Mouse (Mus musculus): ENCODE data around the gene Espnl.

The Espnl gene

GRCm38 (mm10) chr1:91321760-91322438 lies at the start of gene Espnl:
Espnl (plus strand) TSS chr1:91322075.
- DNase-seq (ENCODE audit: low spot score) = no peak

- DNase-seq (ENCODE audit: low spot score) = no peak
Observed at GRCm38 (mm10) chr1:91272260-91272659, 49.6 kb upstream of the Espnl start.

GRCm38 (mm10) chr1:91276581-91276980 lies 45.3 kb upstream of the Espnl start:
- no peak for DNase-seq (ENCODE audit: low spot score)

GRCm38 (mm10) chr1:91277480-91277879 lies 44.4 kb upstream of the Espnl start:
- no peak for DNase-seq (ENCODE audit: low spot score)

DNA sequence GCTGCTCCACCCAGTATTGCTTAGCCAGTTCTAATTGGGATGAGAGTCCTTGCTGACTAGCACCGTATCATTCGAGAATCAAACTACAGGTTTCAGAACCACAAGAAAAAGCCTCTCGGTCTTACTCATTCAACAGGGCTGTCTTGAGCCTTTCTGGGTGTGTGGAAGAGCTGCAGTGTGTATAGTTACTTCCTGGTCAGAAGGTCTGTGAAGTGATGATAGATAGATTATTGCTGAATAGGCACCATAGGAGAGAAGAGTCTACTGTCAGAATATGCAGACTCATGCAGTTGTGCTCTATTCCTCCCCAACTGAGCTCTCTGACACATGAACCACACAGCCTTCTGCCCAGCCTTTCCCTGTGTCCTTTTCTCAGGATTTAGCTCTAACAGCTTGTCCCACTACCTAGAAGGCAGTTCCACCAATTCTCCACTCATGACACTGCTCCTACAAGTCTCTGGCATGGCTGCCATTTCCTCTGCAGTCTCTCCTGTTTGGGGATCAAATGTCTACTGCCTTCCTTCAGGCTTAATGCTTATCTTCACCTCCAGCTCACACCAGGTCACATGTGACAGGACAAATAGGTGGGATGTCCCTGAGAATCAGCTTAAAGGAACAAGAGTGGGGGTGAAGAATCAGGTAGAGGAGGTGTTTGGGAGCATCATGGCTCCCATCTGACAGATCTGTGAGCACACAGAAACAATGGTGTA lies 43.3 kb upstream of the Espnl start:
- DNase-seq (ENCODE audit: low spot score) = no peak

DNA sequence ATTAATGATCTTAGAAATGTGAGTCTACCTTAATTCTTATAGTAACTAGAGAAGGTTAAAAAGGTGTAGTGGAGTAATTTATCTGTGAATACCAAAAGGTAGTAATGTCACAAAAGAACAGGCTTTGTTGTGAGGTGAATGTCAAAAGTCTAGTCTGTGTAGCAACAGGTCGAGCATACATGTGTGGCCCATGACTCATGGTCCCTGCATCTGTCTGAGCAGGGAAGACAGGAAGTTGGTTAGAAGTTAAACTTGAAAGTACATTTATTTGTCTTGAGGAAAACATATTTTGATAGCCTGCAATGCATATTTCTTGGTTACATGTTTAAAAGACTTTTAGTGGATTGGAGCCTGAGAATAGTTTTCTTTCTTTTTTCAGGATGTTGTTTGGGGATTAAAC lies 42.7 kb upstream of the Espnl start:
- DNase-seq (ENCODE audit: low spot score) = no peak

DNA sequence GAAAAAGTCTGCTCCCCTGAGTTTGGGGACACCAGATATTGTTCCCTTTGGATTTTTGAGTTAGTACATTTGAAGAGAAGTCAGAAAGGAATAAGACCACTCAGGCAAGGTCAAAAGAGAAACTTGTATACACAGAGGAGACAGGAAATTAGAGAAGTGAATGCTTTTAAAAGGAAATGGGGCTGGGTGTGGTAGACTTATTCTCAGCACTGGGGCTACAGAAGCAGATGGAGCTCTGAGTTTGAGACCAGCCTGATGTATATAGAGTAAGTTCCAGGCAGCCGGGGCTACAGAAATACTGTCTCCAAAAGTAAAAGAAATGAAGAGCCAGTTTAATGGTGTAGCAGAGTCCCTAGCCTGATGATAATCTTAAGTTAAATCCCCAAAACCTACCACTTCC lies 39.3 kb upstream of the Espnl start:
- no peak for DNase-seq (ENCODE audit: low spot score)

DNA sequence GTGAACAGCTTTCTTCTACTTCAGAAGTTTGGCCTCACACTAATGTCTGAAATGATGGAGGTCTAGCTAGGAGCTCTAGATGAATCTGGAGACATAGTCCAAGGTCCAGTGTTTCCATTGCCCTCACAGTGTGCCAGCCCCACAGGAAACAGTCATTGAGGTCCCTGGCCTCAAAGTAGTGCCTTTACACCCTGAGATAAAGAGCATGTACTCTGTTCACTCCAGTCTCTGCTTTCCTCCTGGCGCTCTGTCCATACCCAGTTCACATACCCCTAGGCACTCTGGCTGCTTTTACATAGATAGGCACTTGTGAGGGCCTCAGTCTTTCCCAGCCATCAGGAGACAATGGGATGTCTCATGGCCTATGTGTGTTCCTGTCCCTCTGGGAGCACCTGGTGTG lies 32.5 kb upstream of the Espnl start:
- no peak for DNase-seq (ENCODE audit: low spot score)

GRCm38 (mm10) chr1:91292101-91292825 lies 29.6 kb upstream of the Espnl start:
- no peak for DNase-seq (ENCODE audit: low spot score)

GRCm38 (mm10) chr1:91295544-91295943 lies 26.3 kb upstream of the Espnl start:
- DNase-seq (ENCODE audit: low spot score) = no peak

GRCm38 (mm10) chr1:91297799-91298744 lies 23.8 kb upstream of the Espnl start, which contains the start of gene Scly:
Scly (plus strand) TSS chr1:91298338.
- peak; percentile 90 for DNase-seq (ENCODE audit: low spot score)

GRCm38 (mm10) chr1:91299026-91299706 lies 22.7 kb upstream of the Espnl start:
- DNase-seq (ENCODE audit: low spot score) = no peak

GRCm38 (mm10) chr1:91299707-91300426 lies 22.0 kb upstream of the Espnl start:
- no peak for DNase-seq (ENCODE audit: low spot score)

GRCm38 (mm10) chr1:91301206-91301920 lies 20.5 kb upstream of the Espnl start:
- no peak for DNase-seq (ENCODE audit: low spot score)

- no peak for DNase-seq (ENCODE audit: low spot score)
Observed at GRCm38 (mm10) chr1:91302021-91302420, 19.9 kb upstream of the Espnl start.

- no peak for DNase-seq (ENCODE audit: low spot score)
Observed at GRCm38 (mm10) chr1:91304621-91305020, 17.3 kb upstream of the Espnl start.

DNA sequence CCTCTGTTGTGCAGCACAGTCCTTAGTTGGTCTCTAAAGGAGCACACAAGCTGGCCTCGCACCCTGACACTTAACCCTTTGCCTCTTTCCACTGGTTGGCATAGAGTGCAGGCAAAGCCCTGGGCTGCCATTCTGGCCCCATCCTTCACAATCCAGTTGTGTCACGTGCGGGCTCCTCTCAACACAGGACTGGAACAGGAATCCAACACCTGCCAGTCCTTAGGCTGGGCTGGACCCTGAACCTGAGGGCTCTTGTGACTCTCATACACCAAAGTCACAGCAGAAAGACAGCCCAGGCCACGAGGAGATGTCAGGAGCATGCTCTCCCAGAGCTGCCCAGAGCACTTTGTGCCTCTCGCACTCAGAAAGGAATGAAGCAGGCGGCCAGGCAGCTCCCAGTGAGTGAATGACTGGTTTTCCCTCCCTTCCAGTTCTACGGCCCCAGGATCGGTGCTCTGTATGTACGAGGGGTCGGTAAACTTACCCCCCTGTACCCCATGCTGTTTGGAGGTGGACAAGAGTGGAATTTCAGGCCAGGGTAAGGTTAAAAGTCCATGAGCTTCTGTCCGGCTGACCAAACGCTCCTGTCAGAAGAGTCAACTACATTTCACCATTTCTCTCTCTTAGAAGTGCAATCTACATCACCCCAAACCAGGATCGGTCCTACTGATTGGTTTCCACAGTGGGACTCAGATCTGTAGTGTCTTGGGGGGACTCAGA lies 12.3 kb upstream of the Espnl start:
- DNase-seq (ENCODE audit: low spot score) = no peak

GRCm38 (mm10) chr1:91312273-91312672 lies 9.6 kb upstream of the Espnl start:
- no peak for DNase-seq (ENCODE audit: low spot score)

DNA sequence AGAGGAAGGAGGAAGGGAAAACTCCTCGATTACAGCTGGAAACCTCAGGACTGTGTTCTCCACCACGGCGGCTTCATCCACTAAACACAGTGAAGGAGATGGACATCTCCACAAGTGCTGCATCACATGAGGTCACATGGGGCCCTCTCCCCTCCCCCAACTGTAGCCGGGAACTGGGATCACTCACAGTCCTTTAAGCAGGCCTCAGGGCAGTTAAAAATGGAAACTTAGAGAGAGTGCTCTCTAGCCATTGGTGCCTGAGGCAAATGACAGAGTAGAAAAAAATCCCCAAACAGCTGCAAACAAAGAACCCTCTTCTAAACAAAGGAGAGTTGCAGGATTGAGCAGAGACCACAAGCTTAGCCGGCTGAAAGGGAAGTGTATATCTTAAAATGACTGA lies 8.6 kb upstream of the Espnl start:
- DNase-seq (ENCODE audit: low spot score) = no peak

Measured in T-cell, adult 2 months (primary cell).